Mouse (Mus musculus) embryonic facial prominence, embryonic 11.5 days (tissue): ENCODE data around the gene Inka2. TPM values are rescaled to one million over a fixed set of nuclear protein-coding genes. Genes with fewer than 3 reads are reported as not detected.

Experiments
- ATAC-seq: fragments of 200-750 bp; cut with Nextera tagmentation; replicated peaks from 2 replicates; pipeline ENCODE4 v1.8.0; 2017; ENCODE audit warnings: low read depth; ENCODE audit not compliant: insufficient number of reproducible peaks, low FRiP score, low TSS enrichment
- DNase-seq: peaks from one replicate; pipeline ENCODE4 v3.0.0-alpha.2; 2015; ENCODE audit warnings: low spot score
- H3K27ac ChIP-seq: fragments of 300-500 bp; sonication (generic); replicated peaks from 2 replicates; pipeline ENCODE4 v1.5.1; 2014; ENCODE audit warnings: mild to moderate bottlenecking, low read depth, low read length, control low read depth
- H3K27me3 ChIP-seq: fragments of 300-500 bp; sonication (generic); 2 replicates; pipeline ENCODE4 v1.6.1; 2014; ENCODE audit warnings: mild to moderate bottlenecking, low read length, moderate library complexity, mixed read lengths; ENCODE audit not compliant: control insufficient read depth, insufficient read depth
- H3K36me3 ChIP-seq: fragments of 300-500 bp; sonication (generic); replicated peaks from 2 replicates; pipeline ENCODE4 v1.6.1; 2014; ENCODE audit warnings: low read depth, mild to moderate bottlenecking, low read length, moderate library complexity, mixed read lengths; ENCODE audit not compliant: control insufficient read depth, insufficient read depth
- H3K4me1 ChIP-seq: fragments of 300-500 bp; sonication (generic); 2 replicates; pipeline ENCODE4 v1.6.1; 2014; ENCODE audit warnings: low read length, mixed read lengths; ENCODE audit not compliant: control insufficient read depth, insufficient read depth
- H3K4me2 ChIP-seq: fragments of 300-500 bp; sonication (generic); 2 replicates; pipeline ENCODE4 v1.6.1; 2014; ENCODE audit warnings: low read depth, mild to moderate bottlenecking, control low read depth, low read length, moderate library complexity
- H3K4me3 ChIP-seq: fragments of 300-500 bp; sonication (generic); 2 replicates; pipeline ENCODE4 v1.5.1; 2014; ENCODE audit warnings: low read depth, low read length, control low read depth
- H3K9ac ChIP-seq: fragments of 300-500 bp; sonication (generic); replicated peaks from 2 replicates; pipeline ENCODE4 v1.6.1; 2014; ENCODE audit warnings: mild to moderate bottlenecking, control low read depth, low read length
- H3K9me3 ChIP-seq: fragments of 300-500 bp; sonication (generic); replicated peaks from 2 replicates; pipeline ENCODE4 v1.6.1; 2016; ENCODE audit warnings: mild to moderate bottlenecking, low read length, inconsistent platforms, mixed read lengths; ENCODE audit not compliant: control insufficient read depth
- WGBS: fragments of 180-500 bp; shearing (Covaris S2); extraction: QIAGEN DNeasy Blood & Tissue Kit; methylation state at CpG from one replicate; pipeline ENCODE4 v1.1.7; 2014; 5-methylcytosine and 5-hydroxymethylcytosine counted together
- polyA plus RNA-seq: library from polyadenylated mRNA; unstranded; fragments of >200 nt; fragmentation: Nextera tagmentation; extraction: Ambion mirVana; gene quantifications from 2 replicates; pipeline ENCODE4 v1.2.1, GENCODE M21; 2014

The Inka2 gene
- polyA plus RNA-seq, 1 experiment from 2014 or later, result 0.80 TPM

DNA sequence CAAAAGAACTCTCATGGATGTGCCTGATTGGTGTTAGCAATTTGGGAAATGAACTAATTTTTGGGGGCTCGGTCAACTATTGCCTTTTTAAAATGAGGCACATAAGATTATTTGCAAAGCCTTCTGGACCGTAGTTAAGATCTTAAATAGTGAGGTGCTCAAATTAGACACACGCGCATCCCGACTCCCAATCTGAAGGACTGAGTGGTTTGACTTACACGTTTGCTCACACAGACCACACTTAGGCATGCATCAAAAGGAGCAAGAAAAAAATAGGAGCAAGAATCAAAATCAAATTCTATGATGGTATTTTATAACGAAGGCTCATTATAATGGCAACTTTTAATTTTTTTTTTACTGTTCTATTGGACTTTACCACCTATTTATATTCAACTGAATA lies 32.7 kb downstream of the Inka2 start:
- H3K36me3 ChIP-seq, result no peaks in the 10 kb centered on the region
- H3K27me3 ChIP-seq, result no peaks in the 10 kb centered on the region
- H3K9me3 ChIP-seq, result no peaks in the 10 kb centered on the region
- ATAC-seq (no peak), DNase-seq (no peak)
- WGBS, result 96% methylated on average over 7 of the region's 7 CpGs
- H3K9ac ChIP-seq, result no peak overlapping the region
- no peak overlapping the region for H3K4me2 ChIP-seq
- no peaks in the 10 kb centered on the region for H3K4me1 ChIP-seq
- H3K4me3 ChIP-seq, result no peak overlapping the region
- no peak overlapping the region for H3K27ac ChIP-seq

DNA sequence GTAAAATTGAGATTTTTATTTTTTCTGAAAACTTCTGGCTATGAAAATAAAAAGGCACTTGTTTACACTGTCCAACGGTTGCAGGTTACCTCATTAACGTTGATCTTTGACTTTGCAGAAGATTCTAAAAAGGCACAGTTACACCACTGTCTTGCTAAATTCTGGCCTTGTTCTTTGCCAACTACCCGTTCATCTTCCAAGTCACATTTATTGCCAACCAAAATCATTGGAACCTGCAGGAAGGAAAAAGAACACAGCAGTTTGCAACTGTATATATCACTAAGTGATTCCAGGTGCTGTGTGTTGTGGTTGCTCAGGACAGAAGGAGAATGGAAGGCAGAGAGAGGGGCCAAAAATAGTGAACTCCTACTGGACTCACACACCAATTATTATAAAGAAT lies 33.3 kb downstream of the Inka2 start:
- ATAC-seq (no peak), DNase-seq (no peak)
- H3K27me3 ChIP-seq, result no peaks in the 10 kb centered on the region
- 89% methylated on average over 3 of the region's 3 CpGs for WGBS
- no peak overlapping the region for H3K4me3 ChIP-seq
- no peak overlapping the region for H3K4me2 ChIP-seq
- no peaks in the 10 kb centered on the region for H3K9me3 ChIP-seq
- no peak overlapping the region for H3K9ac ChIP-seq
- H3K36me3 ChIP-seq, result no peaks in the 10 kb centered on the region
- no peak overlapping the region for H3K27ac ChIP-seq
- H3K4me1 ChIP-seq, result no peaks in the 10 kb centered on the region

DNA sequence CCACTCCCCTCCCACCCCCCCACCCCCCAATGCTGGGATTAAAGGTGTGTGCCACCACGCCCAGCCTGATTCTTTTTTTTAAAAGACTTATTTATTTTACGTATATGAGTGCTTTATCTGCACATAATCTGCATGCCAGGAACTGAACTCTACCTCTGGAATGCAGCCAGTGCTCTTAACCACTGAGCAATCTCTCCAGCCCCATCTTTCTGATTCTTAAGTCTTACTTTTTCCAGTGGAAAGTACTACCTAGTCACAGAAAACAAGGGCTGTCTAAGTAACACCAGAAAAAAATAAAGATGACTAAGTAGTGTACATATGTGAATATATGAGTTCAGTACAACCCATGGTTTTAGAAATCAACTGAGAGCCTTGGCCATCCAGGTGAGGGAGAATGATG lies 42.1 kb downstream of the Inka2 start:
- WGBS, result 100% methylated on average over 2 of the region's 2 CpGs
- Histone ChIP-seq H3K9ac (no peak overlapping the region), H3K27ac (no peak overlapping the region), H3K9me3 (no peaks in the 10 kb centered on the region), H3K36me3 (no peaks in the 10 kb centered on the region), H3K27me3 (no peaks in the 10 kb centered on the region), H3K4me1 (no peaks in the 10 kb centered on the region), H3K4me2 (no peak overlapping the region), H3K4me3 (no peak overlapping the region)
- DNase-seq, result no peak
- no peak for ATAC-seq

DNA sequence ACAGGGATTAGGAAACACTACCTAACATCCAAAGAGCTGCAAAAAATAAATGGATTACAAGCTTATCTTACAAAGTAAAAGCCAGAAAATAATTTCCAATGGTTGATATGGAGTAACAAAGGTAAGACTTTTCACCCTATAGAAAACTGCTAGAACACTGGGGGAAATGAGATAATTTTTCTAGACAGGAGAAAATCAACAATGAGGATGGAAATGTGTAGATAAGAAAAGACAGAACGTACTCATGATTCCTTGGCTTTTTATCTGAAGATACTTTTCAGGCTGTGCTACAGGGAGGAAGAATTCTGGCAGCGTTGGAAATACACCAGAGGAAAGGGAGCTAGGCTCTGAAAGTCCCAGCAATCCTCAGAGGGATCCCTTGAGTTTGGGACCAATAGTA lies 46.4 kb downstream of the Inka2 start:
- Histone ChIP-seq H3K27ac (no peak overlapping the region), H3K9me3 (no peaks in the 10 kb centered on the region), H3K4me3 (no peak overlapping the region), H3K9ac (no peak overlapping the region), H3K27me3 (no peaks in the 10 kb centered on the region), H3K36me3 (no peaks in the 10 kb centered on the region), H3K4me2 (no peak overlapping the region), H3K4me1 (no peaks in the 10 kb centered on the region)
- no peak for DNase-seq
- WGBS, result 93% methylated on average over 2 of the region's 2 CpGs
- ATAC-seq, result no peak

DNA sequence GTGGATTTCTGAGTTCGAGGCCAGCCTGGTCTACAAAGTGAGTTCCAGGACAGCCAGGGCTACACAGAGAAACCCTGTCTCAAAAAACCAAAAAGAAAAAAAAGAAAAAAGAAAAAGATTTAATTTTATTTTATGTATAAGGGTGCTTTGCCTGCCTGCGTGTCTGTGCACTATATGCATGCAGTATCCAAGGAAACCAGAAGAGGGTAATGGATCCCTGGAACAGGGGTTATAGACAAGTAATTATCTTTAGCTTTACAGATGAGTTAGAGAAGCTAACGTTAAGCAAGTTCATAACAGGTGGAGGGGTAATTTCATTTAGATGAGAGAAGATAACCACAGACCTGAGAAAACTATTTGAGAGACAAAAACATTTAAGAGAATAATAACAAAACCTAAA lies 49.8 kb downstream of the Inka2 start:
- H3K27me3 ChIP-seq, result no peaks in the 10 kb centered on the region
- H3K4me3 ChIP-seq, result no peak overlapping the region
- H3K36me3 ChIP-seq, result no peaks in the 10 kb centered on the region
- 74% methylated on average over 2 of the region's 3 CpGs for WGBS
- no peaks in the 10 kb centered on the region for H3K9me3 ChIP-seq
- no peak for ATAC-seq
- no peak for DNase-seq
- no peak overlapping the region for H3K4me2 ChIP-seq
- no peak overlapping the region for H3K27ac ChIP-seq
- no peaks in the 10 kb centered on the region for H3K4me1 ChIP-seq
- no peak overlapping the region for H3K9ac ChIP-seq

DNA sequence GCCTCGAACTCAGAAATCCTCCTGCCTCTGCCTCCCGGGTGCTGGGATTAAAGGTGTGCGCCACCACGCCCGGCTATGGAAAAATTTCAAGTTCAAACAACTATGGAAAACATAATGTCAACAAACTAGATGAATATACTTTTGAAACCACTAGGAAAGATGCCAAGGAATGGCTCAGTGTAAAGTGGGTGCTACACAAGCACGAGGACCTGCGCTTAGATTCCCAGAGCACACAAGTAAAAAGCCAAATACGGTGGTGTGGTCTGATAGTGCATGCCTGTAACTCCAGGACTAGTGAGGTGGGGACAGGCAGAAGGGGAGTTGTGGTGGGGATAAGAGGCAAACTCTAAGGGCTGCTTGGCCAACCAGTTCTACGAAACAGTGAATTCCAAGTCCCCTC lies 50.7 kb downstream of the Inka2 start:
- no peaks in the 10 kb centered on the region for H3K27me3 ChIP-seq
- H3K4me1 ChIP-seq, result no peaks in the 10 kb centered on the region
- whole genome bisulfite sequencing, result 94% methylated on average over 9 of the region's 9 CpGs
- no peaks in the 10 kb centered on the region for H3K9me3 ChIP-seq
- no peak for ATAC-seq
- no peak overlapping the region for H3K4me2 ChIP-seq
- no peak overlapping the region for H3K4me3 ChIP-seq
- H3K27ac ChIP-seq, result no peak overlapping the region
- DNase-seq, result no peak
- H3K9ac ChIP-seq, result no peak overlapping the region
- no peaks in the 10 kb centered on the region for H3K36me3 ChIP-seq

DNA sequence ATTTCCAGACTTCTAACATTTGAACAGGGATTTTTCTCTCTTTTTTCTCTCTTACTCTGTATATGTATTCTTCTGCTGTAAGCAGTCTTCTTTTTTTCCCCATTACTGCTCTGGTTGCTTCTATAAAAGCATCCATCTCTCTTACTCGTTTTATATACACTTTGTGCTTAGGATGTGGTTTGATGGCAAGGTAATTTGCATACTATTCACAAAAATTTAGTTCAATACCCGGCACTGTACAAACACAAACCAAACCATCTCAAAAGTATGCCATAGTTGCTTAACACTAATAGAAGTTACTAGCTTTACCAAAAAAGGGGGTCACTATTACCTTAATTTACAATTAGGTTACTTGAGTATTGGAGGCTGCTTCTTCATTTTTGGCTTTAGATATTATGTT lies 52.1 kb downstream of the Inka2 start:
- Histone ChIP-seq H3K4me1 (no peaks in the 10 kb centered on the region), H3K36me3 (no peaks in the 10 kb centered on the region), H3K4me3 (no peak overlapping the region), H3K4me2 (no peak overlapping the region), H3K9ac (no peak overlapping the region), H3K27ac (no peak overlapping the region), H3K27me3 (no peaks in the 10 kb centered on the region), H3K9me3 (no peaks in the 10 kb centered on the region)
- no peak for ATAC-seq
- DNase-seq, result no peak
- 89% methylated on average over 2 of the region's 2 CpGs for WGBS

DNA sequence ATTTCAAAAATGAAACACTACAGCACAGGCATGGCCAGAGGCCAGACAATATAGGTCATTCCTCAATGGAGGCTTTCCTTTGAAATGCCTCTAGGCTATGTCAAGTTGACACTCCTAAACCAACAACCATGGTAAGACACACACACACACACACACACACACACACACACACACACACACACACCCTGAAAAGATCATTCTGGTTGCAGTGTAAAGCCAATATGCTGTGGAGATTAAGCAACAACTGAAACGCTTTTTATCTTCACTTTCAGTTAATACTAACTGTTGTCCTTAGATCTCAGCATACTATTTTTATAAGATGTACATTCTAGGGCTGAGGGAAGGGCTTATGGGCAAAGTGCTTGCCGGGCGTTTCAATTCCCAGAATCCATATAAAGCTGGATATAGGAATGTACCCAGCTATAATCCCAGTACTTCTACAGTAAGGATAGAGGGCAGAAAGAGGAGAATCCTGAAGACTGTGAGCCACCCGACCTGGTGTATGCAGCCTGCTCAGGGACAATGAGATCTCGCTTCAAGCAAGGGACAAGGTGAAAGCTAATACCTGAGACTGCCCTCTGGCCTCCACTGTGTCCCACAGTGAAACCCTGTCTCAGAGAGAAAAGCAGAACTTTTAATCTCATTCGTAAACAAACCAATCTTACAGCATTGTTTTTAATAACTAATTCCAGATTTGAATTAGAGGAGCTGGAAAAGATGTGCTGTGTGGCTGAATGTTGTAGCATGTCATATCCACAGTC lies 53.1 kb downstream of the Inka2 start:
- no peak overlapping the region for H3K27ac ChIP-seq
- H3K36me3 ChIP-seq, result no peaks in the 10 kb centered on the region
- 67% methylated on average over 6 of the region's 6 CpGs for WGBS
- H3K9ac ChIP-seq, result no peak overlapping the region
- H3K4me3 ChIP-seq, result no peak overlapping the region
- ATAC-seq (no peak), DNase-seq (no peak)
- no peaks in the 10 kb centered on the region for H3K27me3 ChIP-seq
- H3K9me3 ChIP-seq, result no peaks in the 10 kb centered on the region
- H3K4me2 ChIP-seq, result no peak overlapping the region
- no peaks in the 10 kb centered on the region for H3K4me1 ChIP-seq
